Mouse (Mus musculus) myocyte (in vitro differentiated cells): ENCODE data around the gene BC048671.

Experiments
- CEBPB ChIP-seq: IDR thresholded peaks from 2 replicates; pipeline ENCODE4 v1.6.1; 2011; ENCODE audit warnings: mild to moderate bottlenecking, moderate library complexity; ENCODE audit not compliant: poor library complexity, insufficient read depth, severe bottlenecking
- E2F4 ChIP-seq: IDR thresholded peaks from one replicate; pipeline ENCODE4 v1.6.1; 2011; ENCODE audit warnings: mild to moderate bottlenecking, control low read depth, moderate library complexity; ENCODE audit not compliant: insufficient read depth
- MAX ChIP-seq: IDR thresholded peaks from one replicate; pipeline ENCODE4 v1.6.1; 2011; ENCODE audit warnings: low read depth, mild to moderate bottlenecking, control low read depth
- MYOD1 ChIP-seq, 3 experiments: IDR thresholded peaks; one replicate each; pipeline ENCODE4 v1.6.1; 2011; ENCODE audit warnings: control low read depth in 2 of 3, low read depth in 2 of 3, mild to moderate bottlenecking in 2 of 3, moderate library complexity in 1 of 3; ENCODE audit not compliant: insufficient read length in 2 of 3, control insufficient read depth in 1 of 3
- MYOG ChIP-seq, 3 experiments: IDR thresholded peaks; one replicate each; pipeline ENCODE4 v1.6.1; 2011; ENCODE audit warnings: control low read depth in 2 of 3, low read depth in 2 of 3, mild to moderate bottlenecking in 2 of 3; ENCODE audit not compliant: insufficient read length in 2 of 3, control insufficient read depth in 1 of 3, insufficient read depth in 1 of 3
- POLR2A ChIP-seq: IDR thresholded peaks from one replicate; pipeline ENCODE4 v1.6.1; 2011; ENCODE audit warnings: low read depth, mild to moderate bottlenecking, control low read depth, moderate library complexity; ENCODE audit not compliant: insufficient read length
- POLR2AphosphoS2 ChIP-seq: IDR thresholded peaks from one replicate; pipeline ENCODE4 v1.6.1; 2011; ENCODE audit warnings: low read depth, control low read depth; ENCODE audit not compliant: insufficient read length
- REST ChIP-seq: IDR thresholded peaks from one replicate; pipeline ENCODE4 v1.6.1; 2011; ENCODE audit warnings: mild to moderate bottlenecking, control low read depth, moderate library complexity; ENCODE audit not compliant: insufficient read depth, insufficient read length
- SRF ChIP-seq: IDR thresholded peaks from one replicate; pipeline ENCODE4 v1.6.1; 2011; ENCODE audit warnings: low read depth; ENCODE audit not compliant: control insufficient read depth, insufficient read length
- TCF12 ChIP-seq: IDR thresholded peaks from one replicate; pipeline ENCODE4 v1.6.1; 2011; ENCODE audit warnings: mild to moderate bottlenecking, control low read depth; ENCODE audit not compliant: poor library complexity, insufficient read depth, severe bottlenecking
- TCF3 ChIP-seq: IDR thresholded peaks from one replicate; pipeline ENCODE4 v1.6.1; 2011; ENCODE audit warnings: low read depth, control low read depth; ENCODE audit not compliant: insufficient read length
- USF1 ChIP-seq: IDR thresholded peaks from one replicate; pipeline ENCODE4 v1.6.1; 2011; ENCODE audit warnings: low read depth, mild to moderate bottlenecking, control low read depth, moderate library complexity

GRCm38 (mm10) chr6:90327670-90328069, 26.7 kb downstream of the BC048671 start:
- no peak for TF ChIP-seq POLR2A
- no peak for TF ChIP-seq MAX
- no peak for TF ChIP-seq POLR2AphosphoS2
- TF ChIP-seq USF1, result no peak
- no peak for TF ChIP-seq MYOG (IDR thresholded peaks at IDR 0.05; ENCODE audit: control insufficient read depth in 1 of 3, insufficient read depth in 1 of 3, insufficient read length in 2 of 3, low read depth in 2 of 3)
- no peak for TF ChIP-seq TCF12
- TF ChIP-seq E2F4, result no peak
- TF ChIP-seq MYOD1 (IDR thresholded peaks at IDR 0.05; ENCODE audit: control insufficient read depth in 1 of 3, insufficient read length in 2 of 3, low read depth in 2 of 3), result no peak
- TF ChIP-seq SRF, result no peak
- no peak for TF ChIP-seq CEBPB
- TF ChIP-seq TCF3, result no peak
- TF ChIP-seq REST, result no peak
